ENCODE assay signal across 16 mouse cellular contexts in the genomic region with DNA sequence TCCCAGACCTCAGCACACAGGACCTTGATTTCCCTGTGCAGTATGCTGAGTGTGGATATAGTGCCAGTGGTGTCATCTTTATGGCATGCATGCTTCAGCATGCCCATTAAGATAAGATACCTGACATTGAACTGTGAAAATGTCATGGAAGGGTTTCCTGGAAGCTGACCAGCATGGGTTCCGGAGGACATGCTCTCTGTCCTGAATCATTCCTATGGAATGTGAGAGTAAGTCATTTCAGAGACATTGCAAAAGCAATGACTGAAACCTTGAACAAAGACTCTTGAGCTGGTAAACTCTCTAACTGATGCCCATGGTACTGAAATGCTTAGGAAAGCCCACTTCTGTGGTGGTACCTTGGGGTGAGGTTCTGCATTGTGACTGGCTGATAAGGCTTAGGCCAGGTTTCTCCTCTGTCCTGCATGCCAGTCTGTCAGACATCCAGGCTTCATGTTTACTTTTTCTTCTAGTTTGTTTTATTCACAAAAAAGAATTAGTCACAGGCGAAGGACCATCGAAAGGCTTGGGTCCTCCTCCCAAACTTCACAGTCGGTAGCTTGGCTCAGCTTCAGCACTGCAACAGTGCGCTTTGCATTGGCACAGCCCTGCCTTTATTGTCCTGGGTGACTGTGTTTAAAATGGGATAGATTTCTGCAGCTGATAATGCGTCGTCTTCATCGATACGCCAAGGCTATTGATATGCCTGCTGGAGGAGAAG.
DNase-seq lines count a peak whose midpoint lies in the region; ATAC-seq lines count a peak whose summit lies in the region.
"Had no signal": no experiment of that assay in that cellular context is flagged by ENCODE, and none has a peak within 500 bp of the region (broad histone marks: within the 10 kb centered on the region; RNA-seq: fewer than 3 reads in every experiment).

No protein-coding gene starts in this region.

- no peaks in the 10 kb centered on the region for H3K36me3 ChIP-seq in hindbrain, embryonic 15.5 days
- no peaks in the 10 kb centered on the region for H3K36me3 ChIP-seq in hindbrain, embryonic 16.5 days (ENCODE audit: control insufficient read depth, insufficient read depth, low read length)
- no peaks in the 10 kb centered on the region for H3K36me3 ChIP-seq in midbrain, embryonic 15.5 days (replicated peaks)
- H3K36me3 ChIP-seq: heart, embryonic 15.5 days had no signal

- no peaks in the 10 kb centered on the region for H3K27me3 ChIP-seq in hindbrain, embryonic 15.5 days
- no peaks in the 10 kb centered on the region for H3K27me3 ChIP-seq in hindbrain, embryonic 16.5 days (replicated peaks; ENCODE audit: control insufficient read depth, insufficient read depth, low read length)
- no peaks in the 10 kb centered on the region for H3K27me3 ChIP-seq in midbrain, embryonic 15.5 days (replicated peaks)

- peak; percentile 68 for DNase-seq in NIH3T3 (ENCODE audit: low read depth)
- DNase-seq in adrenal gland, postnatal 36 days: peak; percentile 65 to 68
- DNase-seq in kidney, postnatal 14 days: no peak
- DNase-seq in embryo, embryonic 11 days: no peak
- DNase-seq: cerebellum, adult 9-11 months; gastrocnemius, postnatal 25 days; kidney, adult 18-20 months; lung, postnatal 4 days; right cerebral cortex, postnatal 4 days; thymus, postnatal 14 days had no signal

- no peak for ATAC-seq in hindbrain, embryonic 15.5 days (ENCODE audit: low FRiP score, low read depth)
- ATAC-seq in hindbrain, embryonic 16.5 days: no peak
- no peak for ATAC-seq in midbrain, embryonic 15.5 days (replicated peaks)

- H3K9me3 ChIP-seq in hindbrain, embryonic 15.5 days: no peaks in the 10 kb centered on the region
- no peaks in the 10 kb centered on the region for H3K9me3 ChIP-seq in hindbrain, embryonic 16.5 days (ENCODE audit: control insufficient read depth, low read length)
- no peaks in the 10 kb centered on the region for H3K9me3 ChIP-seq in midbrain, embryonic 15.5 days
- H3K9me3 ChIP-seq: heart, embryonic 15.5 days had no signal

- no peak overlapping the region for H3K4me2 ChIP-seq in hindbrain, embryonic 15.5 days
- no peak overlapping the region for H3K4me2 ChIP-seq in hindbrain, embryonic 16.5 days (ENCODE audit: low read length)
- H3K4me2 ChIP-seq in midbrain, embryonic 15.5 days: no peak overlapping the region
- H3K4me2 ChIP-seq: heart, embryonic 15.5 days; liver, embryonic 11.5 days had no signal

- H3K27ac ChIP-seq in hindbrain, embryonic 15.5 days (replicated peaks): peak overlapping the region; percentile 76
- H3K27ac ChIP-seq in hindbrain, embryonic 16.5 days (ENCODE audit: low read depth, low read length): no peak overlapping the region
- peak overlapping the region; percentile 42; the same call in 1 of the 2 replicates for H3K27ac ChIP-seq in midbrain, embryonic 15.5 days
- H3K27ac ChIP-seq: heart, embryonic 15.5 days; layer of hippocampus, adult 2 months had no signal

- H3K4me3 ChIP-seq in hindbrain, embryonic 15.5 days: no peak overlapping the region
- no peak overlapping the region for H3K4me3 ChIP-seq in hindbrain, embryonic 16.5 days (ENCODE audit: low read length)
- H3K4me3 ChIP-seq in midbrain, embryonic 15.5 days: no peak overlapping the region
- H3K4me3 ChIP-seq: heart, embryonic 15.5 days; layer of hippocampus, adult 2 months had no signal

- peaks cover 52% of the 10 kb centered on the region for H3K4me1 ChIP-seq in hindbrain, embryonic 15.5 days (replicated peaks)
- H3K4me1 ChIP-seq in hindbrain, embryonic 16.5 days (ENCODE audit: control insufficient read depth, insufficient read depth, low read depth, low read length): peaks cover 44% of the 10 kb centered on the region
- peaks cover 46% of the 10 kb centered on the region for H3K4me1 ChIP-seq in midbrain, embryonic 15.5 days

- WGBS in hindbrain, embryonic 15.5 days: 39% methylated on average over 9 of the region's 9 CpGs
- whole genome bisulfite sequencing in hindbrain, embryonic 16.5 days: 35% methylated on average over 9 of the region's 9 CpGs
- WGBS in midbrain, embryonic 15.5 days: 35% methylated on average over 9 of the region's 9 CpGs

- H3K9ac ChIP-seq in hindbrain, embryonic 15.5 days: no peak overlapping the region
- no peak overlapping the region for H3K9ac ChIP-seq in hindbrain, embryonic 16.5 days (ENCODE audit: low read depth, low read length)
- H3K9ac ChIP-seq in midbrain, embryonic 15.5 days: no peak overlapping the region
- H3K9ac ChIP-seq: heart, embryonic 15.5 days had no signal

Comparison
In these comparisons a context has a peak if more than half of its experiments do, and no peak if none do; other contexts are left out.
1. DNase-seq: peak in NIH3T3 (single experiment) and adrenal gland, postnatal 36 days (2 of 2); none in kidney, postnatal 14 days (single experiment) and embryo, embryonic 11 days (single experiment).